Mouse (Mus musculus) C2C12 (cell line): ENCODE measurements around the gene Ifna7. TPM values are rescaled to one million over a fixed set of nuclear protein-coding genes. Genes with fewer than 3 reads are reported as not detected.
"Not testable (repeated sequence)": the region's sequence is repeated elsewhere in the genome, so short reads cannot be mapped to it uniquely, and the experiment has no call there.

Experiments used
- H3K27me3 ChIP-seq: one replicate; pipeline ENCODE4 v1.6.1; 2011; ENCODE audit not compliant: control insufficient read depth, insufficient read depth, insufficient read length
- H3K36me3 ChIP-seq: one replicate; pipeline ENCODE4 v1.6.1; 2011; ENCODE audit not compliant: control insufficient read depth, insufficient read depth
- H3K4me3 ChIP-seq: one replicate; pipeline ENCODE4 v1.5.1; 2011; ENCODE audit warnings: mild to moderate bottlenecking, control low read depth; ENCODE audit not compliant: poor library complexity, insufficient read depth, severe bottlenecking
- H3K79me2 ChIP-seq: one replicate; pipeline ENCODE4 v1.6.1; 2011; ENCODE audit not compliant: control insufficient read depth, insufficient read depth
- H3K79me3 ChIP-seq: one replicate; pipeline ENCODE4 v1.6.1; 2011; ENCODE audit warnings: low read depth, control low read depth
- H3ac ChIP-seq: one replicate; pipeline ENCODE3; 2011; ENCODE audit warnings: low read depth; ENCODE audit not compliant: control insufficient read depth, insufficient read length
- CEBPB ChIP-seq: IDR thresholded peaks from one replicate; pipeline ENCODE4 v1.6.1; 2011; ENCODE audit warnings: low read depth, mild to moderate bottlenecking, control low read depth, moderate library complexity
- CTCF ChIP-seq: IDR thresholded peaks from one replicate; pipeline ENCODE4 v1.5.1; 2011; ENCODE audit not compliant: control insufficient read depth, insufficient read depth, insufficient read length
- FOSL1 ChIP-seq: IDR thresholded peaks from one replicate; pipeline ENCODE4 v1.8.0; 2011; ENCODE audit warnings: mild to moderate bottlenecking, low read length; ENCODE audit not compliant: poor library complexity, insufficient read depth, severe bottlenecking
- MAX ChIP-seq: IDR thresholded peaks from one replicate; pipeline ENCODE4 v1.6.1; 2011; ENCODE audit warnings: mild to moderate bottlenecking, control low read depth
- MYOD1 ChIP-seq: IDR thresholded peaks from one replicate; pipeline ENCODE4 v1.6.1; 2011; ENCODE audit warnings: low read depth; ENCODE audit not compliant: control insufficient read depth, insufficient read length
- MYOG ChIP-seq: IDR thresholded peaks from one replicate; pipeline ENCODE4 v1.6.1; 2011; ENCODE audit not compliant: control insufficient read depth, insufficient read length; ENCODE audit errors: extremely low read depth
- USF1 ChIP-seq: IDR thresholded peaks from one replicate; pipeline ENCODE4 v1.6.1; 2011; ENCODE audit warnings: low read depth, mild to moderate bottlenecking, control low read depth, moderate library complexity
- polyA plus RNA-seq: library from polyadenylated mRNA; unstranded; fragments of >200 nt; fragmentation: generic; extraction: Trizol; gene quantifications from one replicate; pipeline ENCODE4 v1.2.1, GENCODE M21; 2012; ENCODE audit warnings: missing spikeins

Ifna7 gene
- polyA plus RNA-seq, 1 experiment = not detected

GRCm38 (mm10) chr4:88793936-88794675 lies 21.9 kb upstream of the Ifna7 start, which contains the start of gene Gm13275:
Gm13275 (plus strand) TSS chr4:88794487.
- not testable (repeated sequence) for H3K79me3 ChIP-seq, H3K79me2 ChIP-seq, H3K36me3 ChIP-seq, H3K4me3 ChIP-seq, H3ac ChIP-seq, H3K27me3 ChIP-seq

GRCm38 (mm10) chr4:88797097-88797496 lies 18.9 kb upstream of the Ifna7 start, which contains the start of gene Gm13279:
Gm13279 (plus strand) TSS chr4:88797397.
- not testable (repeated sequence) for H3K79me2 ChIP-seq, H3K4me3 ChIP-seq, H3K36me3 ChIP-seq, H3K27me3 ChIP-seq, H3ac ChIP-seq, H3K79me3 ChIP-seq

- H3ac ChIP-seq, H3K79me3 ChIP-seq, H3K27me3 ChIP-seq, H3K36me3 ChIP-seq, H3K79me2 ChIP-seq, H3K4me3 ChIP-seq: not testable (repeated sequence)
These were observed 16.7 kb upstream of the Ifna7 start, which contains the start of gene Gm13285 for GRCm38 (mm10) chr4:88799365-88799764. Gm13285 (plus strand) TSS chr4:88799665.

- H3ac ChIP-seq, H3K4me3 ChIP-seq, H3K79me3 ChIP-seq, H3K79me2 ChIP-seq, H3K36me3 ChIP-seq, H3K27me3 ChIP-seq: not testable (repeated sequence)
These were observed 13.1 kb upstream of the Ifna7 start, which contains the start of gene Gm13287 for GRCm38 (mm10) chr4:88802954-88803353. Gm13287 (plus strand) TSS chr4:88803254.

GRCm38 (mm10) chr4:88805231-88805630 lies 10.8 kb upstream of the Ifna7 start, which contains the start of gene Gm13288:
Gm13288 (plus strand) TSS chr4:88805531.
- not testable (repeated sequence) for H3K36me3 ChIP-seq, H3K4me3 ChIP-seq, H3K27me3 ChIP-seq, H3K79me2 ChIP-seq, H3K79me3 ChIP-seq, H3ac ChIP-seq

- H3ac ChIP-seq, H3K79me3 ChIP-seq, H3K4me3 ChIP-seq, H3K79me2 ChIP-seq, H3K27me3 ChIP-seq, H3K36me3 ChIP-seq: not testable (repeated sequence)
These were observed 10.3 kb upstream of the Ifna7 start for GRCm38 (mm10) chr4:88805761-88806160.

GRCm38 (mm10) chr4:88819659-88820058 lies 3.6 kb downstream of the Ifna7 start, which contains the start of gene Ifna11:
Ifna11 (plus strand) TSS chr4:88819959.
- no peaks in the 10 kb centered on the region for H3K36me3 ChIP-seq
- H3K79me2 ChIP-seq = no peaks in the 10 kb centered on the region
- peaks cover 13% of the 10 kb centered on the region for H3K27me3 ChIP-seq
- no peak for TF ChIP-seq FOSL1
- no peak for TF ChIP-seq MYOD1
- no peak for TF ChIP-seq USF1
- TF ChIP-seq CEBPB = no peak
- no peak for TF ChIP-seq CTCF
- no peak for TF ChIP-seq MYOG
- no peak for TF ChIP-seq MAX
- no peak within 1 kb of the TSS for H3K4me3 ChIP-seq
- no peak within 1 kb of the TSS for H3ac ChIP-seq
- no peaks in the 10 kb centered on the region for H3K79me3 ChIP-seq
